Mouse (Mus musculus) splenic B cell, adult 2 months (primary cell): Measurements from ENCODE around the gene Osbpl7.
A peak's percentile ranks its signal among the peaks of the same experiment; 100 is the strongest.

ENCODE experiments used
- DNase-seq: peaks from one replicate; pipeline ENCODE4 v3.0.0-alpha.2; 2011; ENCODE audit warnings: low read depth, low spot score
- H3K27me3 ChIP-seq: 2 replicates; pipeline ENCODE4 v1.6.1; 2012; ENCODE audit warnings: mild to moderate bottlenecking, low read length, moderate library complexity, mixed read lengths; ENCODE audit not compliant: control insufficient read depth, poor library complexity, insufficient read depth, severe bottlenecking
- H3K36me3 ChIP-seq: 2 replicates; pipeline ENCODE4 v1.6.1; 2012; ENCODE audit warnings: mild to moderate bottlenecking, low read length, moderate library complexity, mixed read lengths; ENCODE audit not compliant: control insufficient read depth, poor library complexity, insufficient read depth, severe bottlenecking

Gene Osbpl7

DNA sequence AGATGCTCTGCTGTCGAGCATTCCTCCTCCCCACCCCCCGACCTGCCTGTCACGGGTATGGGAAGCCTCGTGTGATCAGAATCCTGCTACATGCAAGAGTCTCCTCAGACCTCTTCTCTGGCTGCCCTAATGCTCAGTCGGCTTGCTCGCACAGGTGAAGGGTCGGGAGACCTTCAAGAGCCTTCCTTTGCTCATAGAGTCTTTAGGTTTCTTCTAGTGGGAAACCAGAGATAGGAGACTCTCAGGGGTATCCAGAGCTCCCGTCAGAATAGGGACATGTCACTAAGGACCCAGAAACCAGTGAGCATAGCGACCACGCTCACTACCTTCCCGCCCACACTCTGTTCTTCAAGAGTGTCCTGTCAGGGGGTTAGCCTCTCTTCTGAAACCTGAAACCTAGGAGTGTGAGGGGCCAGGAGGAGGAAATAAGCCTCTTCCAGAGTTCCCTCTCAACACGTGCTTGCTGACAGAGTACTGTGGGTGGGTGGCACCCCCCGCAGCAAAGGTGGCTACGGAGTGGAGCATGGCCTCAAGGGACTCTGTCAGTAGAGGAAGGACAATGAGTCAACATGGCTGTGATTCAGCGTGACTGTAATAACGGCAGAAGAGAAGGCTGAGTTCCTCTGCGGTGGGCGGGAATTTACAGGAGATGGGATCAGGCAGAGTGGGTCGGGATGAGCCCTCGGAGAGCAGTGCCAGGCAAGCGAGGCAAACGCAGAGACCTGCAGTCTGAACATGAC lies 33.1 kb downstream of the Osbpl7 start:
- H3K36me3 ChIP-seq = no peaks in the 10 kb centered on the region
- DNase-seq = peak; percentile 34
- no peaks in the 10 kb centered on the region for H3K27me3 ChIP-seq

DNA sequence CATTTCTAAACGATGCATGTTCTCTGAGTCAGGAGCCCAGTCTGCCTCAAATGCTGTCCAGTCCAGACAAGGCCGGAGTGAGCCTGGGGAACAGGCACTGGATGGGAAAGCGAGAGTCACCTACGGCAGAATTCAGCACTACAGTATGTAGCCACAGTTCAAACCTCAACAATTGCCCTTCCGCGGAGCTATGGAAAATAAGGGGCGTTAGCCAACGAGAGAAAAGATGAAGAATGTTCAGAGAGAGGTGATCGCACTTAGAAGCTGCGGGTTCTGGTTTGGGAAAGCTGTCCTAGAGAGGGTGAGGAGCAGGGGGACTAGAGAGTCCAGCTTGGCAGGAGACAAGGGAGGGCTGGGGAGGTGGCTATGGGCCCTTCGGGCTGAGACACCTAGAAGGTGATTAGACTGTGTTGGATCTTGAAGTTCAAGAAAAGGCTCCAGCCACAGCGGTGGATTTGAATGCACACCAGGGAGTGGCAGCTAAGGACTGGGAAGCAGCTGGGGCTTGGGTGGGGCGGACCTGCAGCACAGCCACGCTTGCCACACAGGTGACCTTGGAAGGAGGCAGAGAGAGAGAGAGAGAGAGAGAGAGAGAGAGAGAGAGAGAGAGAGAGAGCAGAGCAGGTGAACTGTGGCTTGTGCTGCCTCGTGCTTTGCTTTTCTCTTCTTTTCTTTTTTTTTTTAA lies 34.5 kb downstream of the Osbpl7 start:
- Histone ChIP-seq H3K27me3 (no peaks in the 10 kb centered on the region), H3K36me3 (no peaks in the 10 kb centered on the region)
- DNase-seq = no peak

DNA sequence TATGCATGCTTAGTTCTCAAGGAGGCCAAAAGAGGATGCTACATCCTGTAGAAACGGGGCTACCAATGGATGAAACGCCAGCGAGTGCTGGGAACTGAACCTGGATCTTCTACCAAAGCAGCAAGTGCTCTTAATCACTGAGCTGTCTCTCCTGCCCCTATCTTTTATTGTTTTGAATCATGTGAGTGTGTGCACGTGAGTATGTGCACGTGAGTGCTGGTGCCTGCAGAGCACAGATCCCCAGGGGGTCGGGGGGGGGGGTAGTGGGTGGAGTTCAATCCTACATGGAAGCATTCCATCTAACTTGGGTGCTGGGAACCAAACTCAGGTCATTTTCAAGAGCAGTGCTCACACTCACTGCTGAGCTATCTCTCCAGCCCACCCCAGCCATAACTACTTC lies 35.9 kb downstream of the Osbpl7 start:
- Histone ChIP-seq H3K36me3 (no peaks in the 10 kb centered on the region), H3K27me3 (no peaks in the 10 kb centered on the region)
- DNase-seq = no peak

DNA sequence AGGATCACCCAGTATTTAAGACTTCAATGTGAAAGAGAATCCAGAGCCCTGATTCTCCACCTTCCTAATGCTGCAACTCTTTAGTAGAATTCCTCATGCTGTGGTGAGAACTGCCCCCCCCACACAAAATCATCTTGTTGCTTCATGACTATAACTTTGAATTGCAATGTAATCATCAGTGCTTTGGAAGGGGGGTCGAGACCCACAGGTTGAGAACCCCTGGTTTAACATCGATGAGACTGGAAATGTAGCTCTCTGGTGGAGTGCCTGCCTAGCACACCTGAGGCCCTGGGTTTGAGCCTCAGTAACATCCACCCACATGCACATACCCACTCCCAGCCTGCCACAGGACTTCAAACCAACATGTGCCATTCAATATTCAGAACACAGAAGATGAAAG lies 44.2 kb downstream of the Osbpl7 start:
- Histone ChIP-seq H3K36me3 (no peaks in the 10 kb centered on the region), H3K27me3 (no peaks in the 10 kb centered on the region)
- no peak for DNase-seq

DNA sequence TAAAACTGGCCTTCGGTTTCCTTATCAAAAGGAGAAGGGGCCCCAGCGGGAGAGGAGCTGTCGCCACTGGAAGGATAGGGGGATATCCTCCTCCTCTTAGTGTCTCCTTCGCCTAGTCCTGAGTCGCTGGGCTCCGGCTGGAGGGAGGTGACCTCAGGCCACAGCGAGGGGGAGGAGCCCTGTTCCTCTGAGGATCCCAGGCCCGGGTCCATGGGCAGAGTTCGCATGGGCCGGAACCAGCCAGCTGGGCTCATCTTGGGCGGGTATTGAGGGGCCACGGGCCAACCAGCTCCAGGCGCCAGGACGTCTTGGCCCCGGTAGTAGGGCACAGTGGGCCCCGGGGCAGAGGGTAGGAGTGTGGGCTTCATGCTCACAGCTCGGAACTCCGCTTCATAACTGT lies 48.4 kb downstream of the Osbpl7 start:
- Histone ChIP-seq H3K27me3 (no peaks in the 10 kb centered on the region), H3K36me3 (no peaks in the 10 kb centered on the region)
- DNase-seq = no peak

DNA sequence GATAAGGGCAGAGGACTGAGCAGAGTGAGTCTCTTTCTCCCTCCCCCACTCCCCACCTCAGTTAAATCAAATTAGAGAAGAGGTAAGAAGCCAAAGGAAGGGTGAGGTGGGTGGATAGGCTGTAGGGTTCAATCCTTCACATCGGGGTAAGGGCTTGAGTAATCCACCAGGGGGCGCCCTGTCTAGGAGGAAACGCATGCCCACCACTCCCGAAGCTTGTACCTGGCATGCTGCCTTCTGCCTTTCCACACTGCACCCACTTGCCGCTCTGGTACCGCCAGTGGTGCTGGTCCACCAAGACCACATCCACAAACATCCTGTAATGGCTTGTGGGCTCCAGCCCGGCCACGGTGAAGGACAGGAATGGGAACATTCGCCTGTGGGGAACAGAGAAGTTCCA lies 51.3 kb downstream of the Osbpl7 start:
- H3K27me3 ChIP-seq = no peaks in the 10 kb centered on the region
- no peaks in the 10 kb centered on the region for H3K36me3 ChIP-seq
- DNase-seq = peak; percentile 85

DNA sequence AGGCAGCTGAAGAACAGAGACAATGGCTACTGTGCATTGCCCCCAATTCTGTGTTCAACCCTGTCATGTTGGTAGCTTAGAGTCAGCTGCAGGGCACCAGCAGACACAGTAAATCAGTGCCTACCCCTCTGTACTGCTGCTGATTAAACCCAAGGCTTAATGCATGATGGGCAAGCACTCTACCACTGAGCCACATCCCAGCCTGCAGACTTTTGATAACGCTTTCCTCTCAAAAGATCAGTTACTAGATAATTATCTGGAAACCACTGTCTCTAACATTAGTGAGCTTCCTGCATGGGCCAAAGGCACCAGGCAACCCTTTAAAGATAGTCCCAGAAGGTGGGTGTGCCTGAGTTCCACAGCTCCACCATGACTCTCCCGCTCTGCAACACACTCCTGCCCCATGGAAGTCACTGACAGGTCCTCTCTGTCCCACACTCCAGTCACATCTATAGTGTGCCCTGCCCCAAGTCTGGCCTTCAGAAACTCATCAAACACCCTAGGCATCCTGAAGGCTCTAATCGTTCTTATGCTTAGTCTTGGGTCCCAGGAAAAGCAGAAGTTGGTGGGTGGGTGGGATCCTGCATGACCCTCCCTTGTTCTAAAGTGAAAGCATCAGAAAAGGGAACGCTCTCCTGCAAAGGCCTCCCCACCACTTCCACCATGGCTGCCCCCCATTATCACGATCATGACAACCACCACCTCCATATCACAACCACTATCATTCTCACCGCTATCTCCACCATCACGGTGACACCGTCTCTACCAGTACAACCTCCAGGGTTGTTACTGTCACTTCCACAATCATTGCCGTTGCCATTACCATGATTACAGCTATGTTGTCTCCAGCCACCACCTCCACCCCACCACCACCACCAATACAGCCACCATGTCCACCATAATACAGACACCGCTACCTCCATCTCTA lies 53.0 kb downstream of the Osbpl7 start:
- Histone ChIP-seq H3K36me3 (no peaks in the 10 kb centered on the region), H3K27me3 (no peaks in the 10 kb centered on the region)
- no peak for DNase-seq

DNA sequence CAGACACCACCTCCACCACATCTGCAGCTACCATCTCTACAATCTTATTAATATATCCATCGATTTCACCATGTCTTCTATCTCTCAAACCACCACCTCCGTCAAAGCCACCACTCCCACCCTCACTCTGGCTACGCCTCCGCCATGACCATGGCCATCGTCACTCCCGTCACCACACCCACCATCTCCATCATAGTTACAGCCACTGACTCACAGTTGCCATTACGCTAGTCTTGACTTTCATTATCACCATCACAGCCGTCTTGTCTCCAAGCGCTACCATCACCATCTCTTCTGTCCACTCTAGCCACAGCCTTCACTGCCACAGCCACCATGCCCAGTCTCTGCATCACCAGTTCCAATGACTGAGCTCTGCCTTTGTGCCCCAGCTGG lies 53.7 kb downstream of the Osbpl7 start:
- Histone ChIP-seq H3K36me3 (no peaks in the 10 kb centered on the region), H3K27me3 (no peaks in the 10 kb centered on the region)
- DNase-seq = no peak

DNA sequence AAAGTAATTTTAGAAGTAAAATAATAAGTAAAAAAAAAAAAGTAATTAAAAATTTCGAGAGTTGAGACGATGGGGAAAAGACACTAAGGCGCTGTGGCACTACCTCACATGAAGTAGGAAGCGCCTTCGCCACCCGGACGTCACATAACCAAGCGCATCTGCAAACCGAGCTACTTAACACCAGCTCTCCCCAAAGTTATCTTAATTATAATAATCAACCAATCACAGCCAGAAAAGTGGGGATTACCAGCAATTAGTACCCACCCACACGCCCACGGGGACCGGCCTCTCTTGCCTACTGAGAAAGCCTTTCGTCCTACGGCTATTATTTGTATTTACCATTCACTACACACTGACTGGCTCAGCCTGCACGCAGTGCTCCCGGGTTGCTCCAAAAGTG lies 58.5 kb downstream of the Osbpl7 start:
- Histone ChIP-seq H3K36me3 (no peaks in the 10 kb centered on the region), H3K27me3 (no peaks in the 10 kb centered on the region)
- DNase-seq = no peak

DNA sequence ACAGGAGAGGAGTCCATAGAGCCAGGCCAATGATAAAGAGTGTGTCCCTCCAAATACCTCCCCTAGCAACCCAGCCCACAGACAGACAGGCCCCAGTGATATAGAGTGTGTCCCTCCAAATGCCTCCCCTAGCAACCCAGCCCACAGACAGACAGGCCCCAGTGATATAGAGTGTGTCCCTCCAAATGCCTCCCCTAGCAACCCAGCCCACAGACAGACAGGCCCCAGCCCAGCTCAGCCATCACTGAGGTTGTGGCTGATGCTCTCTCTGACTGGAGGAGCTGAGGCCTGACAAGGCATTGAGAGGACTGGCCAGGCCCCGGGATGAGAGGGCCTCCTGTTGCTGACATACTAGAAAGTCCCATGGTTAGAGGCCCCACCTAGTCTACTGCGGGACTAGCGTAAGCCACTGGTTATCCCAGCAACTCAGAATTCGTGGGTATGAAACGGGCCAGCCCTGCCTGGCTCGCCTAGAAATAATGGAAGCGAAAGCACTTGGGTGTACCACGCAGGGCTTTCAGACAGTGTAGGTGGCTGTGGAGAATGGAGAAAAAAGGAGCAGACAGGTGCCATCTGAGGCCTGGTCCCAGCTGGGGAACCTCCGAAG lies 62.2 kb downstream of the Osbpl7 start:
- no peak for DNase-seq
- no peaks in the 10 kb centered on the region for H3K36me3 ChIP-seq
- no peaks in the 10 kb centered on the region for H3K27me3 ChIP-seq

DNA sequence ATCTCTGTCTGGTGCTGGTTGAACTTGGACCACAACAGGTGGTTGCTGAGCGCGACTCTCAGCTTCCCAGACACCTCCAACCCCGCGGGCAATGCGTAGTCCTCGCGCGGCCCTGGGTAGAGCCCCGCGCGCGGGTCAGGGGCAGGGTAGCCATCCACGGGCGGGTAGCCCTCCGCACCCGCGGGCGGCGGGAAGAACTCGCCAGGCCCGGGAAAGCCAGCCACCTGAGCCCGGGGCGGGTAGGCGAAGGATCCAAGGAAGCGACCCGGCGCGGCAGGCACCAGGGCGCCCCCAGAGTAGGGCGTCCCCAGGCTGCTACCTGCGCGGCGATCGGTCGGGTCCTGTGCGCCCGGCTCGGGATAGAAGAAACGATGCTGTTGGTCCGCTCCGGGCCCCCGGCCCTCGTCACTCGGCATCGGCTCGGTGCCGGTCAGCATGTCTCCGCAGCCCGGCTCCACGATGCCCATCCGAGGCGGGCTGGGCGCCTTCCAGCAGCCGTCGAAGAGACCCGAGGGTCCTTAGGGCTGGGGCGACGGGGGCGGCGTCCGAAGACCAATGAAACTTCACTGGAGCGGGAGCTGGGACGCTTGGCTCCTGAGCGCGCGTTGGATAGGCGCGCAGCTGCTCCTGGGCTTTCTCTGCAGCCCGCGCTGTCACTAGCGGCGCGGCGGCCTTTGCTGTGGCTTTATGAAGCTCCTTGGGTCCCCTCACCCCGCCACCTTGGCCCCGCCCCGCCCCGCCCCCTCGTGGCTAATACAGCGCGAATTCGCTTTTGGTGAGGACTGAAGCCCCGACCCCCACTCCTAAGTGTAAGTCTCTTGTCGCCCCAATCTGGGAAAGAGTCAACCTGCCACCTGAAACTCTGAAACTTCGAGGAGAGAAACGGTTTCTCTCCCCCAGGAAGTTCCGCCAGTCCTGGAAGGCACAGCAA lies 64.5 kb downstream of the Osbpl7 start, which contains the start of gene Tbx21:
TSS of gene Tbx21 (minus strand) at position 661 of the 931 bp plus-strand sequence.
- Histone ChIP-seq H3K36me3 (no peaks in the 10 kb centered on the region), H3K27me3 (no peaks in the 10 kb centered on the region)
- peak; percentile 39 for DNase-seq

DNA sequence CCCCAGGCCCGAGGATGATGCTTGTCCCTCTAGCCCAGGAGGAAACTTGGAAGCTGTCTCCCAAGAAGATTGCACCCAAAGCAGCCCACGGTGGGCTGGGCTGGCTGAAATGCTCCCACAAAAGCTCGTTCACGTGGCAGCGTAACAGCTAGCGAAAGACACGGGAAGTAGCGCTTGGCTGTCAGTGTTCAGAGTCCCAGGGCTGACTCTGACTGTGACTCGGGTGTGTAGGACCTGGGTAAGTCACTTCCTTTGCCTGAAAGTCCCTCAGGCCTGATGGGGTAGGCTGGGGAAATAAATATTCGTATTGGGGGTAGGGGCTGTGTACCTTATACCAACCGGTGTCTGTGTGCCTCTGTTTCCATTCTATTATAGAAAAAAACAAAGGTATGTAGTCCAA lies 65.4 kb downstream of the Osbpl7 start:
- Histone ChIP-seq H3K27me3 (no peaks in the 10 kb centered on the region), H3K36me3 (no peaks in the 10 kb centered on the region)
- DNase-seq = peak; percentile 60
